Mouse (Mus musculus) erythroblast, embryonic 14.5 days (primary cell): ENCODE measurements around the gene Fbl.

ENCODE experiments used
- GATA1 ChIP-seq: IDR thresholded peaks from 2 replicates; pipeline ENCODE4 v1.6.1; 2012; ENCODE audit warnings: low read length, inconsistent platforms, mixed read lengths
- TAL1 ChIP-seq: IDR thresholded peaks from 3 replicates; pipeline ENCODE4 v1.6.1; 2012; ENCODE audit warnings: low read length, inconsistent platforms, mixed read lengths

DNA sequence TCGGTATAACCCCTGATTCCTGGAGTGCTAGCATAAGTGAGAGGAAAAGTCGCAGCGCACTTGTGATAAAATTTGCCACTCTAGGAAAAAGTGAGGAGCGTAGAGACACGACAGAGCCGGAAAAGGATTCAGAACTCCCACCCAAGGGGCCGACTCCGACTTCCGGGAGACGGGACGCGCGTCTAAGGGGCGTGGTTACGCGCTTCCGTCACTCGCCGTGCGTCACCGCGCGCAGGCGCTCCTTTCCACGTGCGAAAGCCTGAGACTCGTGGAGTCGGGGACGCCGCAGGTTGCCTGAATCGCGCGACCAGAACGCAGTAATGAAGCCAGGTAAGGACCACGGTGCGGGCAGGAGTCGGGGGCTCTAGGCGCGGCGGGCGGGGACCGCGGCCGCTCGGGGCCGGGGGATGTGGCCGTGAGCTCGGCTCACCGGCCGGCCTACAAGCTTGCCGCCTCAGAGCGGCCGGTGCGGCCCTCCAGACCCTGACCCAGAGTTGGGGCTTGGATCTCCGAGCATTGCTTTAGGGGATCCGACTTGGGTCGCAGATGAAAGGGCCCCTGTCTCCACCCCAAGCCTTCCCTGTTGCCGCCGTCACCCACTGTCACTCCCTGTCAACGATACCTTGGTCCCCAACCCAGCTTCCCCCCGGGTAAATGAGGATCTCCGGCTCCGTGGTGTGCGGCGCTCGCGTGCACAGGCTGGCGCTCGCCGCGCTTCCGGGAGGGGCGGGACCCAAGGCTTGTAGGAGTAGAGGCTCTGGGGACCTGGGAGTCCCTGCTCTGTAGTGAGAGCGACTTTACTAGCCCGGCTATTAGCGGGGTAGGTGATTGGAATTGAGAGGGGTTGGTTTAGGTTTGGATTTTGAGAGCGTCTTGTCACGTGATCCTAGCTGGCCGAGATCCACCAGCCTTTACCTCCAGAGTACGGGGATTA is at the start of gene Fbl:
- TF ChIP-seq TAL1 (no peak), GATA1 (no peak)
